Mouse (Mus musculus): ENCODE measurements around the gene Nwd1. TPM values are rescaled to one million over a fixed set of nuclear protein-coding genes. Genes with fewer than 3 reads are reported as not detected.
"Not testable (repeated sequence)": the region's sequence is repeated elsewhere in the genome, so short reads cannot be mapped to it uniquely, and the experiment has no call there.

Gene Nwd1
- 8.3 TPM in 1 of 2 replicates, not detected in the other for total RNA-seq (2015; ENCODE audit: low replicate concordance)
- 0.51 TPM in 1 of 2 replicates, not detected in the other for total RNA-seq (2017; ENCODE audit: low replicate concordance)

GRCm38 (mm10) chr8:72646060-72646767 lies at the start of gene Nwd1:
Gene Nwd1, plus strand, starts transcription at chr8:72646711.
- ATAC-seq (replicated peaks; ENCODE audit: low FRiP score, poor library complexity, severe bottlenecking): no peak

- peak; percentile 63 for ATAC-seq (replicated peaks; ENCODE audit: low FRiP score, poor library complexity, severe bottlenecking)
Measured at GRCm38 (mm10) chr8:72642885-72643284, 3.6 kb upstream of the Nwd1 start.

GRCm38 (mm10) chr8:72644601-72645000 lies 1.9 kb upstream of the Nwd1 start:
- ATAC-seq (replicated peaks; ENCODE audit: low FRiP score, poor library complexity, severe bottlenecking): no peak

GRCm38 (mm10) chr8:72646768-72647143 lies 245 bp downstream of the Nwd1 start:
- no peak for ATAC-seq (replicated peaks; ENCODE audit: low FRiP score, poor library complexity, severe bottlenecking)

- no peak for ATAC-seq (replicated peaks; ENCODE audit: low FRiP score, poor library complexity, severe bottlenecking)
Measured at GRCm38 (mm10) chr8:72650697-72651096, 4.2 kb downstream of the Nwd1 start.

- ATAC-seq (replicated peaks; ENCODE audit: low FRiP score, poor library complexity, severe bottlenecking): no peak
Measured at GRCm38 (mm10) chr8:72654565-72655521, 8.3 kb downstream of the Nwd1 start.

- no peak for ATAC-seq (replicated peaks; ENCODE audit: low FRiP score, poor library complexity, severe bottlenecking)
Measured at GRCm38 (mm10) chr8:72655522-72655912, 9.0 kb downstream of the Nwd1 start.

- ATAC-seq (replicated peaks; ENCODE audit: low FRiP score, poor library complexity, severe bottlenecking): no peak
Measured at GRCm38 (mm10) chr8:72659967-72660366, 13.5 kb downstream of the Nwd1 start.

GRCm38 (mm10) chr8:72664107-72664652 lies 17.7 kb downstream of the Nwd1 start:
- ATAC-seq (replicated peaks; ENCODE audit: low FRiP score, poor library complexity, severe bottlenecking): no peak

GRCm38 (mm10) chr8:72664757-72665156 lies 18.2 kb downstream of the Nwd1 start:
- ATAC-seq (replicated peaks; ENCODE audit: low FRiP score, poor library complexity, severe bottlenecking): no peak

GRCm38 (mm10) chr8:72665405-72665804 lies 18.9 kb downstream of the Nwd1 start:
- no peak for ATAC-seq (replicated peaks; ENCODE audit: low FRiP score, poor library complexity, severe bottlenecking)

- ATAC-seq (replicated peaks; ENCODE audit: low FRiP score, poor library complexity, severe bottlenecking): no peak
Measured at GRCm38 (mm10) chr8:72668925-72669324, 22.4 kb downstream of the Nwd1 start.

- ATAC-seq (replicated peaks; ENCODE audit: low FRiP score, poor library complexity, severe bottlenecking): no peak
Measured at GRCm38 (mm10) chr8:72672802-72673201, 26.3 kb downstream of the Nwd1 start.

- no peak for ATAC-seq (replicated peaks; ENCODE audit: low FRiP score, poor library complexity, severe bottlenecking)
Measured at GRCm38 (mm10) chr8:72674184-72674583, 27.7 kb downstream of the Nwd1 start.

- no peak for ATAC-seq (replicated peaks; ENCODE audit: low FRiP score, poor library complexity, severe bottlenecking)
Measured at GRCm38 (mm10) chr8:72676436-72676835, 29.9 kb downstream of the Nwd1 start.

GRCm38 (mm10) chr8:72676844-72677243 lies 30.3 kb downstream of the Nwd1 start:
- ATAC-seq (replicated peaks; ENCODE audit: low FRiP score, poor library complexity, severe bottlenecking): not testable (repeated sequence)

GRCm38 (mm10) chr8:72677331-72677730 lies 30.8 kb downstream of the Nwd1 start:
- ATAC-seq (replicated peaks; ENCODE audit: low FRiP score, poor library complexity, severe bottlenecking): no peak

GRCm38 (mm10) chr8:72680133-72680532 lies 33.6 kb downstream of the Nwd1 start:
- ATAC-seq (replicated peaks; ENCODE audit: low FRiP score, poor library complexity, severe bottlenecking): peak; percentile 52; the same call in 1 of the 2 replicates

- 0 out of 2 replicates have a peak, but pooled peaks have one; percentile 14 for ATAC-seq (replicated peaks; ENCODE audit: low FRiP score, poor library complexity, severe bottlenecking)
Measured at GRCm38 (mm10) chr8:72682051-72682687, 35.7 kb downstream of the Nwd1 start.

- no peak for ATAC-seq (replicated peaks; ENCODE audit: low FRiP score, poor library complexity, severe bottlenecking)
Measured at GRCm38 (mm10) chr8:72683010-72683521, 36.6 kb downstream of the Nwd1 start.

All from erythroid progenitor cell, adult 5-6 weeks (primary cell).